Mouse (Mus musculus) G1E (cell line): ENCODE measurements at regions not wholly inside any gene's neighbourhood (a gene's known extent, or its start where the extent isn't known, plus 50 kb on each side); places are given as distances from the start of the nearest gene placed in this dataset.

Experiments used
- CTCF ChIP-seq: IDR thresholded peaks from 2 replicates; pipeline ENCODE4 v1.5.1; 2012; ENCODE audit warnings: low read depth, low read length, inconsistent platforms, mixed read lengths
- GATA2 ChIP-seq: IDR thresholded peaks from 2 replicates; pipeline ENCODE4 v1.6.1; 2012; ENCODE audit warnings: low read depth, low read length, inconsistent platforms, borderline replicate concordance
- TAL1 ChIP-seq: conservative IDR thresholded peaks from 2 replicates; pipeline ENCODE4 v1.6.1; 2012; ENCODE audit warnings: low read depth, low read length, inconsistent platforms, mixed read lengths

DNA sequence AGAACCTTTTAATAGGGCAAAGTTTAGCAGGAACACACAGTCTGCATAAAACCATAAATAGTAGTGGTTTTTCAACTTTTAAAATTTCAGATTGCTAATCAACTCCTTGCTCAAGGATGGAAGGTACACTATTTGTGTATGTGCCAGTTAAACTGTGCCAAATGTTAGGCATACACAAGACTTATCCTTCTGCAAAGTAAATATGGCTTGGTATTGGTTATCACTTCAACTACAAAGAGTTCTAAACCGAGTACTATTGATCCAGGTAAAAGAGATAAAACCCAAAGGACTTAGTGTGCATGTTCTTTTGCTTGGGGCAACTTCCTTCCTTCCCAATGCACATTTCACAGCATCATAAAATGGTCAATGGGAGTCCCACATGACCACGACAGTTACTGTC lies 1200.2 kb downstream of the Gsdmc2 start:
- no peak for TF ChIP-seq CTCF
- no peak for TF ChIP-seq GATA2
- no peak for TF ChIP-seq TAL1
